8 mouse cellular contexts compared by ENCODE assay signal in genomic region chr10:97704562-97704961, GRCm38 (mm10). TPM values are rescaled to one million over a fixed set of nuclear protein-coding genes. Genes with fewer than 3 reads are reported as not detected.
DNase-seq lines count a peak whose midpoint lies in the region; ATAC-seq lines count a peak whose summit lies in the region.
"Had no signal": no experiment of that assay in that cellular context is flagged by ENCODE, and none has a peak within 500 bp of the region (broad histone marks: within the 10 kb centered on the region; RNA-seq: fewer than 3 reads in every experiment).

No protein-coding gene starts in this region.

- no peaks in the 10 kb centered on the region for H3K4me1 ChIP-seq in hindbrain, embryonic 10.5 days (replicated peaks)
- H3K4me1 ChIP-seq in hindbrain, embryonic 12.5 days: no peaks in the 10 kb centered on the region
- H3K4me1 ChIP-seq: embryonic facial prominence, embryonic 12.5 days had no signal

- H3K4me3 ChIP-seq in hindbrain, embryonic 10.5 days: no peak overlapping the region
- no peak overlapping the region for H3K4me3 ChIP-seq in hindbrain, embryonic 12.5 days
- H3K4me3 ChIP-seq: embryonic facial prominence, embryonic 12.5 days had no signal

- no peak for ATAC-seq in hindbrain, embryonic 12.5 days (ENCODE audit: low FRiP score)

- no peaks in the 10 kb centered on the region for H3K27me3 ChIP-seq in hindbrain, embryonic 10.5 days (ENCODE audit: insufficient read depth, poor library complexity, severe bottlenecking)
- H3K27me3 ChIP-seq in hindbrain, embryonic 12.5 days: no peaks in the 10 kb centered on the region
- H3K27me3 ChIP-seq in splenic B cell, adult 2 months (ENCODE audit: control insufficient read depth, insufficient read depth, low read length, poor library complexity, severe bottlenecking): no peaks in the 10 kb centered on the region
- H3K27me3 ChIP-seq: embryonic facial prominence, embryonic 12.5 days had no signal

- no peaks in the 10 kb centered on the region for H3K36me3 ChIP-seq in hindbrain, embryonic 10.5 days
- H3K36me3 ChIP-seq in hindbrain, embryonic 12.5 days: no peaks in the 10 kb centered on the region
- H3K36me3 ChIP-seq in splenic B cell, adult 2 months (ENCODE audit: control insufficient read depth, insufficient read depth, low read length, poor library complexity, severe bottlenecking): no peaks in the 10 kb centered on the region
- H3K36me3 ChIP-seq: embryonic facial prominence, embryonic 12.5 days had no signal

- no peaks in the 10 kb centered on the region for H3K9me3 ChIP-seq in hindbrain, embryonic 10.5 days
- H3K9me3 ChIP-seq in hindbrain, embryonic 12.5 days (replicated peaks): no peaks in the 10 kb centered on the region
- H3K9me3 ChIP-seq: embryonic facial prominence, embryonic 12.5 days had no signal

- no peak overlapping the region for H3K9ac ChIP-seq in hindbrain, embryonic 12.5 days
- H3K9ac ChIP-seq: embryonic facial prominence, embryonic 12.5 days had no signal

- H3K27ac ChIP-seq in hindbrain, embryonic 10.5 days: no peak overlapping the region
- no peak overlapping the region for H3K27ac ChIP-seq in hindbrain, embryonic 12.5 days
- H3K27ac ChIP-seq: embryonic facial prominence, embryonic 12.5 days had no signal

- 62% methylated on average over 1 of the region's 1 CpGs for WGBS in hindbrain, embryonic 10.5 days
- 53% methylated on average over 1 of the region's 1 CpGs for WGBS in hindbrain, embryonic 12.5 days

- DNase-seq in hindbrain, embryonic 10.5 days (ENCODE audit: low spot score): peak; percentile 12
- peak; percentile 8 for DNase-seq in thymus, postnatal 14 days
- no peak for DNase-seq in thymus, postnatal 36 days
- peak; percentile 1 for DNase-seq in c-Kit-positive CD71-positive TER-119-positive erythroid progenitor cells, embryonic 14.5 days (ENCODE audit: low spot score)
- DNase-seq in induced T-regulatory cell, adult 2 months (ENCODE audit: low read depth): peak; percentile 45
- DNase-seq in splenic B cell, adult 2 months (ENCODE audit: low read depth, low spot score): peak; percentile 51

- no peak overlapping the region for H3K4me2 ChIP-seq in hindbrain, embryonic 12.5 days (replicated peaks)
- H3K4me2 ChIP-seq: embryonic facial prominence, embryonic 12.5 days had no signal

RNA-seq across cellular contexts. Expression of gene Ccer1, which starts 11.7 kb away (rescaled TPM):
- 0.09 TPM in 1 of 2 replicates, not detected in the other for polyA plus RNA-seq in hindbrain, embryonic 10.5 days (2016; fragmentation: Nextera tagmentation; extraction: Ambion mirVana)
- polyA plus RNA-seq in hindbrain, embryonic 12.5 days (2016; fragmentation: Nextera tagmentation; extraction: Ambion mirVana): 0.12 TPM in 1 of 2 replicates, not detected in the other
- polyA plus RNA-seq: embryonic facial prominence, embryonic 12.5 days had no signal

RNA-seq across cellular contexts. Expression of gene C030005K15Rik, which starts 22.0 kb away (rescaled TPM):
- not detected in 2 replicates for polyA plus RNA-seq in hindbrain, embryonic 10.5 days (2016; fragmentation: Nextera tagmentation; extraction: Ambion mirVana)
- polyA plus RNA-seq in hindbrain, embryonic 12.5 days (2016; fragmentation: Nextera tagmentation; extraction: Ambion mirVana): not detected in 2 replicates
- polyA plus RNA-seq: embryonic facial prominence, embryonic 12.5 days had no signal

Comparison
In these comparisons a context has a peak if more than half of its experiments do, and no peak if none do; other contexts are left out.
1. DNase-seq: peak in hindbrain, embryonic 10.5 days (single experiment), thymus, postnatal 14 days (single experiment), c-Kit-positive CD71-positive TER-119-positive erythroid progenitor cells, embryonic 14.5 days (single experiment), induced T-regulatory cell, adult 2 months (single experiment) and splenic B cell, adult 2 months (single experiment); none in thymus, postnatal 36 days (0 of 2).